Mouse (Mus musculus) layer of hippocampus, postnatal 36 days (tissue): ENCODE results near the gene Pthlh. TPM values are rescaled to one million over a fixed set of nuclear protein-coding genes. Genes with fewer than 3 reads are reported as not detected.

Experiments used
- total RNA-seq, 2 experiments: library from RNA; stranded (reverse); gene quantifications; 2 replicates each; pipeline ENCODE4 v1.2.3; 2021

Gene Pthlh
- total RNA-seq, 2 experiments from 2014 or later = 2.7 TPM

Other genes with a start within 250 kb of the Pthlh start
- 1 to 10 TPM; 1.6 to 1.9 TPM for gene Rep15, start 231.6 kb downstream of the Pthlh start, total RNA-seq
- 10 to 100 TPM; 46.9 to 49.9 TPM for gene Mrps35, start 221.4 kb downstream of the Pthlh start, total RNA-seq
- gene Mansc4, start 177.2 kb downstream of the Pthlh start, total RNA-seq = under 1 TPM; 0.42 to 0.46 TPM
- gene Klhl42, start 172.8 kb downstream of the Pthlh start, total RNA-seq = 10 to 100 TPM; 19.6 to 20.7 TPM
- 10 to 100 TPM; 28.7 to 29.8 TPM for gene Ccdc91, start 211.6 kb upstream of the Pthlh start, total RNA-seq